Mouse (Mus musculus) left cerebral cortex, adult 6 months (tissue): ENCODE measurements around the gene Gm8281. TPM values are rescaled to one million over a fixed set of nuclear protein-coding genes. Genes with fewer than 3 reads are reported as not detected.

ENCODE experiments used
- long read RNA-seq, 2 experiments: library from polyadenylated mRNA; unstranded; transcript quantifications; one replicate each; pipeline ENCODE4 v2.0.0; 2019 to 2020
- polyA plus RNA-seq: library from polyadenylated mRNA; unstranded; fragments of <200 nt; fragmentation: Nextera tagmentation; gene quantifications from 2 replicates; pipeline ENCODE4 v1.2.3, GENCODE M21; 2021

Gene Gm8281
- 1.3 and 1.5 TPM in 2 replicates for polyA plus RNA-seq
- long read RNA-seq, experiment 1, partial matches to known transcripts: 0 of 28 reads
- long read RNA-seq, experiment 1, other reads (novel, unspliced or antisense): 28 of 28 reads
- long read RNA-seq, experiment 2, partial matches to known transcripts: 2 of 4 reads
- long read RNA-seq, experiment 2, other reads (novel, unspliced or antisense): 2 of 4 reads

DNA sequence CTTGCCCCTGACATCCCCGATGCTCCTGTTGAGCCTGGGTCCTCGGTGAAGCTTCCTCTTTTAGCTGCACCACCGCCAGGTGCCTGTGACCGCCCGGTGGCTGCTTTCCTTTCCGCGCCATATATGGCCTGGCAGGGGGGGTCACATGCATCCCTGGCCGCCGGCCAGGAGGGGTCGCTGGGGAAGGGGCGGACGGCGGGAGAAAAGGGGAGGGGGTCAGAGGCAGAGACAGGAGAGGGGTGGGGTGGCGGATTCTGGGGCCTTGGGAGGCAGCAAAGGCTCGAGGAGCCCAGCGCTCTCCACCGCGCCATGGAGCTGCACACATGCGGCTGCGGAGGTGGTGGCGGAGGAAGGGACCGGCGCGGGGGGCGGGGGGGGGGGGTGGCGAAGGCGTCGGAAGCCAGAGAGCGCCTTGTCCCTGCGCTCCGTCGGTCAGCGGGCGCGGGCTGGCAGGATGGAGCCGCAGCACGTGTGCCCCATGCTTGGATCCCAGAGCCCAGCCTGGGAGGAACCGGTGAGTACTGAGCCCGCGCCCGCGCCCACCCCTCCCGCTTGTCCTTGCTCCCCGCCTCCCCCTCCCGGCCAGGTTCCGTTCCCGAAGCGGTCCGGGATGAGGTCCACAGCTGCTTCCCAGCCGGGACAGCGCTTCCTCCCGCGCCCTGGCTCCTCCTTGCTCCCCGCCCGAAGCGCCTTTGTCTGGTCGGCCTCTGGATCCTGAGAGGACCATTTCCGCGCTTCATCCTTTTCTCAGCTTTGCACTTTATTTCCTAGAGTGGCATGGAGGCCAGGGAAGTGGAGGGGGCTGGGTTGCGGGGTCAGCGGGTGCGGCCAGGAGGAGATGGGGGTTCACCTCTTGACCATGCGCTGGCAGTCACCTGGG, at the start of gene Gm8281:
TSS of gene Gm8281 (plus strand) at position 430 of the 880 bp plus-strand sequence.

DNA sequence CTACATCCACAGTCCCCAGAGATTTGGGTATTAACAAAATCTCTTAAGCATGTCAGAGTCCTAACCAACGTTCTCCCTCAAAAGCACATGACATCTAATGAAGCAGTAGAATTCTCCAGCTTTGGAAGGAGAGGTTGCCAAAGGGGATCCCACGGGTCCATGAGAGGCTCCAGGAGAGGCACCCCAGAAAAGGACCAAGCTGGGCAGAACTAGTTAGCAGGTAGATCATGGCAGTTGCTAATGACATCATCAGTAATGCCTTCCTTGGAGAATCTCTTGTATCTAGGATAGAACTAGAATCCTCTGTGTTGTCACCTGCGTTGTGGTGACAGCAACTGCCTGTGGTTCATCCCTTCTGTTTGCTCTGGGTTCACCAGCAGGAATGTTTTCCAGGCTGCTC, 20.5 kb upstream of the Gm8281 start, which contains the start of gene 4930555G01Rik:
TSS of gene 4930555G01Rik (plus strand) at position 301 of the 400 bp plus-strand sequence.

DNA sequence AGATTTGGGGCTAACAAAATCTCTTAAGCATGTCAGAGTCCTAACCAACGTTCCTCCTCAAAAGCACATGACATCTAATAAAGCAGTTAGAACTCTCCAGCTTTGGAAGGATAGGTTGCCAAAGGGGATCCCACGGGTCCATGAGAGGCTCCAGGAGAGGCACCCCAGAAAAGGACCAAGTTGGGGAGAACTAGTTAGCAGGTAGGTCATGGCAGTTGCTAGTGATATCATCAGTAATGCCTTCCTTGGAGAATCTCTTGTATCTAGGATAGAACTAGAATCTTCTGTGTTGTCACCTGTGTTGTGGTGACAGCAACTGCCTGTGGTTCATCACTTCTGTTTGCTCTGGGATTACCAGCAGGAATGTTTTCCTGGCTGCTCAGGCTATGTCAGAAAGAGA, 60.4 kb downstream of the Gm8281 start, which contains the start of gene Gm8279:
TSS of gene Gm8279 (plus strand) at position 301 of the 400 bp plus-strand sequence.

Other genes starting within 250 kb of the Gm8281 start
- not detected in 2 replicates for gene Gm3269, start 232.9 kb upstream of the Gm8281 start, polyA plus RNA-seq
- gene Gm3264, start 215.5 kb upstream of the Gm8281 start, polyA plus RNA-seq: 0.23 TPM in 1 of 2 replicates, not detected in the other
- gene Gm3278, start 178.6 kb upstream of the Gm8281 start, polyA plus RNA-seq: not detected in 2 replicates
- not detected in 2 replicates for gene Gm8297, start 87.1 kb upstream of the Gm8281 start, polyA plus RNA-seq
- not detected in 2 replicates for gene Gm3298, start 55.1 kb upstream of the Gm8281 start, polyA plus RNA-seq
- not detected in 2 replicates for gene 4930555G01Rik, start 20.4 kb upstream of the Gm8281 start, polyA plus RNA-seq
- gene Gm8279, start 60.5 kb downstream of the Gm8281 start, polyA plus RNA-seq: not detected in 2 replicates
- not detected in 2 replicates for gene Gm3317, start 93.5 kb downstream of the Gm8281 start, polyA plus RNA-seq
- not detected in 2 replicates for gene Gm8271, start 114.8 kb downstream of the Gm8281 start, polyA plus RNA-seq
- gene Gm3526, start 189.5 kb downstream of the Gm8281 start, polyA plus RNA-seq: not detected in 2 replicates